In genomic region chr6:135362459-135363159, GRCm38 (mm10) we compare ENCODE assay signal across 8 mouse cellular contexts. TPM values are rescaled to one million over a fixed set of nuclear protein-coding genes. Genes with fewer than 3 reads are reported as not detected.
DNase-seq lines count a peak whose midpoint lies in the region; ATAC-seq lines count a peak whose summit lies in the region.

TSS of gene Emp1 (plus strand) at chr6:135362545.

- peaks cover 13% of the 10 kb centered on the region for H3K4me1 ChIP-seq in forebrain, embryonic 16.5 days (replicated peaks; ENCODE audit: control insufficient read depth, insufficient read depth, low read length)

- no peak within 1 kb of the TSS for H3K9ac ChIP-seq in forebrain, embryonic 16.5 days (replicated peaks; ENCODE audit: low read depth, low read length)

- 25% methylated on average over 13 of the region's 13 CpGs for WGBS in forebrain, embryonic 16.5 days

- no peak within 1 kb of the TSS; the same call in 1 of the 2 replicates for H3K4me3 ChIP-seq in forebrain, embryonic 16.5 days (replicated peaks; ENCODE audit: low read length)

- intact Hi-C loops in heart, postnatal 14 days (cut with DNase I): loop anchor here (5.0 kb wide), 1 partner anchor 40 kb away; no protein-coding TSS in a partner anchor

- H3K4me2 ChIP-seq in forebrain, embryonic 16.5 days (ENCODE audit: low read length): peak within 1 kb of the TSS; percentile 4; the same call in 1 of the 2 replicates

- DNase-seq in 416B (ENCODE audit: low read depth) (peak; percentile 95), R1 (ENCODE audit: low read depth, low spot score) (peak; percentile 7)
- peak; percentile 85 to 88 for DNase-seq in heart, postnatal 14 days
- DNase-seq in kidney, postnatal 25 days: peak; percentile 87 to 89
- DNase-seq in lung, postnatal 14 days: peak; percentile 87
- peak; percentile 70 for DNase-seq in ovary, postnatal 36 days (ENCODE audit: low spot score)
- no peak for DNase-seq in spleen, postnatal 4 days (ENCODE audit: low spot score in 2 of 2)

- no peak within 1 kb of the TSS for H3K27ac ChIP-seq in forebrain, embryonic 16.5 days (ENCODE audit: low read length)

- ATAC-seq in forebrain, embryonic 16.5 days: peak; percentile 39; the same call in 1 of the 2 replicates

- H3K27me3 ChIP-seq in forebrain, embryonic 16.5 days (replicated peaks; ENCODE audit: control insufficient read depth, insufficient read depth, low read length): no peaks in the 10 kb centered on the region

- H3K36me3 ChIP-seq in forebrain, embryonic 16.5 days (ENCODE audit: control insufficient read depth, insufficient read depth): no peaks in the 10 kb centered on the region

- no peaks in the 10 kb centered on the region for H3K9me3 ChIP-seq in forebrain, embryonic 16.5 days (ENCODE audit: control insufficient read depth, low read length)

RNA-seq across cellular contexts. Expression of gene Emp1, which starts in this region (rescaled TPM):
- polyA plus RNA-seq in forebrain, embryonic 16.5 days (2015; fragmentation: Nextera tagmentation; extraction: Ambion mirVana): 4.7 and 9.2 TPM in 2 replicates
- 100 to 1,000 TPM; 102 to 124 TPM for total RNA-seq in heart, postnatal 14 days (2021)

Comparison
In these comparisons a context has a peak if more than half of its experiments do, and no peak if none do; other contexts are left out.
1. DNase-seq: peak in 416B (single experiment), R1 (single experiment), heart, postnatal 14 days (2 of 2), kidney, postnatal 25 days (2 of 2), lung, postnatal 14 days (single experiment) and ovary, postnatal 36 days (single experiment); none in spleen, postnatal 4 days (0 of 2).